Mouse (Mus musculus) erythroblast, embryonic 14.5 days (primary cell): Measurements from ENCODE around the gene Klhl5. TPM values are rescaled to one million over a fixed set of nuclear protein-coding genes. Genes with fewer than 3 reads are reported as not detected.

ENCODE experiments used
- H3K27me3 ChIP-seq: 2 replicates; pipeline ENCODE4 v1.6.1; 2012; ENCODE audit warnings: inconsistent platforms; ENCODE audit not compliant: control insufficient read depth
- H3K36me3 ChIP-seq: 2 replicates; pipeline ENCODE4 v1.6.1; 2012; ENCODE audit warnings: mild to moderate bottlenecking, inconsistent platforms; ENCODE audit not compliant: control insufficient read depth
- H3K4me1 ChIP-seq: 2 replicates; pipeline ENCODE4 v1.6.1; 2012; ENCODE audit warnings: inconsistent platforms; ENCODE audit not compliant: control insufficient read depth
- H3K4me3 ChIP-seq: replicated peaks from 2 replicates; pipeline ENCODE3; 2012; ENCODE audit warnings: moderate library complexity, mild to moderate bottlenecking, inconsistent platforms
- H3K9me3 ChIP-seq: 2 replicates; pipeline ENCODE4 v1.6.1; 2012; ENCODE audit warnings: low read length, inconsistent platforms, mixed read lengths; ENCODE audit not compliant: control insufficient read depth
- GATA1 ChIP-seq: IDR thresholded peaks from 2 replicates; pipeline ENCODE4 v1.6.1; 2012; ENCODE audit warnings: low read length, inconsistent platforms, mixed read lengths
- TAL1 ChIP-seq: IDR thresholded peaks from 3 replicates; pipeline ENCODE4 v1.6.1; 2012; ENCODE audit warnings: low read length, inconsistent platforms, mixed read lengths
- polyA plus RNA-seq: library from polyadenylated mRNA; stranded (reverse); fragments of >175 nt; gene quantifications from 2 replicates; pipeline ENCODE4 v1.2.3, GENCODE M21; 2012

Klhl5 gene
- polyA plus RNA-seq, 1 experiment, result 0.01 TPM

DNA sequence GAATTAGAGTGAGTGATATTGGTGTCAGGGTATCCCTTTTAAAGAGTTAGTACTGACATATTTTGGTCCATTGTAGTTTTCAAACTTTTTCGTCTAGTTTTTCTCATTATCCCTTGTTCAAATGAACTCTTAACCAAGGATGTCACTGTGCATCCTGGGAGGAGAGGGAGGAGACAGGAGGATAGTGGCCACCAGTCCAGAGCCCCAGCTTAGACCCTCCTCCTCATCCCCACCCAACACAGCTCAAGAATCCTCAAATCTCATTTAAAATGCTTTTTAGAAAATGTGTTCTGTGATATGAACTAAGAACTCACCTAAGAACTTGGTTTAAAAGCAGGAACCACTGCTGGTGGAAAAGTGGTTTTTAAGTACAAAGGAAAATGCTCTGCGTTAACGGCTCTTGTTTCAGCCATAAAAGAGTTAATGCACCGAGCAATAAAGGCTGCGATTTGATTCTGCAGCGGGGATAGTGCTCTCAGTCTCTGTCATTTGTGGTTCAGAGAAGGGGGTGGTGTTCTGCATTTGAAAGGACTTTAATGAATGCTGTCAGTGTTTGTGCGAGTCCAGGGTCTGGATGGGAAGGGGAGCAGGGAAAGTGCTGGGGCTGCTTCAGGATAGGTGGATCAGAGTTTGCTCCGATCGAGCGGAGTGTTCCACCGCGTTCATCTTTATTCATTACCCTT, 23.3 kb downstream of the Klhl5 start:
- Histone ChIP-seq H3K4me1 (no peaks in the 10 kb centered on the region), H3K27me3 (no peaks in the 10 kb centered on the region; the same call in 1 of the 2 replicates), H3K36me3 (no peaks in the 10 kb centered on the region), H3K4me3 (no peak overlapping the region), H3K9me3 (no peaks in the 10 kb centered on the region)
- TF ChIP-seq TAL1, result no peak
- no peak for TF ChIP-seq GATA1

DNA sequence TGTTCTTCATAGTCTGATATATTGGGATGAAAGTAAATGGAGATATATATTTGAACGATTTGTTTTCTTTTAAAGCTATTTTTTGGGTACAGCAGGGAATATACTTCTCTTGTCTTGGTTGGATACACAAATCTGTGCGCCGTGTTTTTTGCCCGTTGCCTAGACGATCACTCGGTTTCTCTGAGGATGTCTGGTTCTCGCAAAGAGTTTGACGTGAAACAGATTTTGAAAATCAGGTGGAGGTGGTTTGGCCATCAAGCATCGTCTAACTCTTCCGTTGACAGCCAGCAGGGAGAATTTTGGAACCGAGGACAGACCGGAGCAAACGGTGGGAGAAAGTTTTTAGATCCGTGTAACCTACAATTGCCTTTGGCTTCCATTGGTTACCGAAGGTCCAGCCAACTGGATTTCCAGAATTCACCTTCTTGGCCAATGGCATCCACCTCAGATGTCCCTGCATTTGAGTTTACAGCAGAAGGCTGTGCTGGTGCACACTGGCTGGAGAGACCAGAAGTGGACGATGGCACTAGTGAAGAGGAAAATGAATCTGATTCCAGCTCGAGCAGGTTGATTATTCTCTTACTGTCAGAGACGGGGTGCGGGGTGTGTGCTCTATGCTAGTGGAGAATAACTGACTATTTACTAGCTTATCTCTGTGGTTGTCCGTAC, 24.0 kb downstream of the Klhl5 start:
- Histone ChIP-seq H3K9me3 (no peaks in the 10 kb centered on the region), H3K27me3 (no peaks in the 10 kb centered on the region; the same call in 1 of the 2 replicates), H3K36me3 (no peaks in the 10 kb centered on the region), H3K4me1 (no peaks in the 10 kb centered on the region; the same call in 1 of the 2 replicates), H3K4me3 (no peak overlapping the region)
- TF ChIP-seq TAL1 (no peak), GATA1 (no peak)

DNA sequence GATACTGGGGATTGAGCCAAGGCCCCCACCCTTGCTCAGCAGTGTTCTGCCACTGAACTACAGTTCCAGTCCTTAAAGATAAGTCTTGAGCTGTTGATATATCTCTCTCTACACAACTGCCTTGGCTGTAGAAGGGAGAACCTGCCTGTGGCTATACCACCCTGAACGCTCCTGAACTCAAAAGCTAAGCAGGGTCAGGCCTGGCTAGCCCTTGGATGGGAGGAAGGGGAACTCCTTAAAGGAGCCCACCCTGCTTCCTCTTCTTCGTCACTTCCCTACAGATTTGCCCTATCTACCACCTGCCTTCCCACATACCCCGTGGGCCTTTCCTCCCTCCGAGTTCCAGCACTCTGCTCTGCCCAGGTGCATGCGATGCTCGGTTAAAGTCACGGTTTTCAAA, 28.8 kb downstream of the Klhl5 start:
- no peaks in the 10 kb centered on the region; the same call in 1 of the 2 replicates for H3K4me1 ChIP-seq
- H3K27me3 ChIP-seq, result no peaks in the 10 kb centered on the region; the same call in 1 of the 2 replicates
- no peaks in the 10 kb centered on the region for H3K36me3 ChIP-seq
- H3K9me3 ChIP-seq, result no peaks in the 10 kb centered on the region
- no peak overlapping the region for H3K4me3 ChIP-seq
- TF ChIP-seq GATA1 (no peak), TAL1 (no peak)

DNA sequence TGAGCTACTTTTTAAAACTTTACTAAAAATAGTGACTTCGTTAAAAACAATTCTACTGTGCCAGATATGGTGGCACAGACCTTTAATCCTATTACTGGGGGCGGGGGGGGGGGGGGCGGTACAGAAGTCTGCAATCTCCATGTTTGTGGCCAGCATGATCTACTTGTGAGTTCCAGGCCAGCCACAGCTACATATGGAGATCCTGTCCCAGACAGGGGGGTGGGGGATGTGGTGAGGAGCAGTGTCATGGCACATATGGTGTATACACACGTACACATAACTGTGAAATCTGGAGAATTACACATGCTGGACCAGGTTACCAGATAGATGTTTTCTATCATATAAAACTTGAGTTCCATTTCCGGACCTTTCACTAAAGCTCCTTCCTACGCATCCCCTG, 29.7 kb downstream of the Klhl5 start:
- no peak for TF ChIP-seq GATA1
- no peak for TF ChIP-seq TAL1
- Histone ChIP-seq H3K4me1 (no peaks in the 10 kb centered on the region; the same call in 1 of the 2 replicates), H3K27me3 (no peaks in the 10 kb centered on the region), H3K4me3 (no peak overlapping the region), H3K9me3 (no peaks in the 10 kb centered on the region), H3K36me3 (no peaks in the 10 kb centered on the region)

DNA sequence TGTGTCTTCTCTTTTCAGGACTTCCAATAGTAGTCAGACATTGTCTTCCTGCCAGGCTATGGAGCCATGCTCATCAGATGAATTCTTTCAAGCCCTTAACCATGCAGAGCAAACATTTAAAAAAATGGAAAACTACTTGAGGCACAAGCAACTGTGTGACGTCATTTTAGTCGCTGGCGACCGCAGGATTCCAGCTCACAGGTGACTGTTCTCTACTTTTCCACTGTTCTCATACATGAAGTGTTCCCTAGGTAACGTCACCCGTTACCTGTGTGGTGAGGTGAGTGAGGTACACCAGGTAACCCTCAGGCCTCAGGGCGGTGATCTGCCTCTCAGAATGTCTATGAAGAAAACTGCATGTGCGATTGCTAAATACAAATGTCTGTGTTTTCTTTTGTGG, 33.9 kb downstream of the Klhl5 start:
- no peaks in the 10 kb centered on the region; the same call in 1 of the 2 replicates for H3K4me1 ChIP-seq
- no peaks in the 10 kb centered on the region; the same call in 1 of the 2 replicates for H3K36me3 ChIP-seq
- no peak for TF ChIP-seq GATA1
- no peak for TF ChIP-seq TAL1
- no peaks in the 10 kb centered on the region for H3K27me3 ChIP-seq
- no peaks in the 10 kb centered on the region for H3K9me3 ChIP-seq
- no peak overlapping the region for H3K4me3 ChIP-seq

DNA sequence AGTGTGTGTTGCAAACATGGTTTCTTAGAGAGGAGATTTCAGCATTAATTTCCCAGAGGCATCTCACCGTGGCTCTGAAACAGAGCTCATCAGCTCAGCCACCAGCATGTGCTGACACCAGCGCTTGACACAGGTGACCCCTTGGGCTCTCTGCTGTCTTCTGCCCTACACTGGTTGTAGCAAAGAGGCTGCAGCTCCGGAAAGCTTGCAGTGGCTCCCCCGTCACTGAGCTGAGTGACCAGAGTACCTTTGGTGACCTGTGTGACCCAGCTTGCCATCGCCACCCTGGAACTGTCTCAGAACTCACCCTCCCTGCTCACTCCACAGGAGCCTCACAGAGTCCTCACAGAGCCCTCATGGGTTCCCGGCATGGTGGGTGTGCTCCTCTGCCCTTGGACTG, 34.9 kb downstream of the Klhl5 start:
- TF ChIP-seq GATA1 (no peak), TAL1 (no peak)
- no peaks in the 10 kb centered on the region for H3K4me1 ChIP-seq

DNA sequence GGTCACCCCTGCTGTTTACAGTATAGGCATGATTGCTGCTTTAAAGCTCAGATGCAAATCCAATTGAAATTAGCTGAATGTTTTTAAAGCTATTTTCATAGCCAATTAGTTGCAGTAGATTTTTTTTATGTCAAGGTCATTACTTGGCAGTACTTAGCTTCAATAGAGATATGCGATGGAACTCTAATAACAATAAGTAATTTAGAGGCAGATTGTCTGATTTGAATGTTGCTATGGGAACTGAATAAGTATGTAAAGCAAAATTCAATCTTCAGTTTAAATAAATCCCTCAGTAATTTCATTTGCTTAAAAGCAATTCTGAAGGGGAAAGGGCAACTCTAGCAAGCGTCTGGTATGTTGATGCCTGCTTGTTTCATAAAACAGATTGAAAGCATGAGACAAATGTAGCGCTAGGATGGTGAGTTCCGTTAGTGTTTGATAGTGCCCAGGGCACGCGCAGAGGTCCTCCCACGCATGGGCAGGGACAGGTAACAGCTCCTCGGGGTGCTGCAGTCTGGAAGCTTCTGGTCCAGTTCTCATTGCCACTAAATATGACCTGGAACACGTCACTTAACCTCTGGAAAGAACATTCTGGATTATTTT, 38.3 kb downstream of the Klhl5 start:
- no peaks in the 10 kb centered on the region for H3K4me1 ChIP-seq
- no peak for TF ChIP-seq GATA1
- TF ChIP-seq TAL1, result no peak
- no peak overlapping the region for H3K4me3 ChIP-seq
- no peaks in the 10 kb centered on the region for H3K9me3 ChIP-seq
- H3K27me3 ChIP-seq, result no peaks in the 10 kb centered on the region
- H3K36me3 ChIP-seq, result no peaks in the 10 kb centered on the region; the same call in 1 of the 2 replicates

More for the DNA sequence above, 34.9 kb downstream of the Klhl5 start:
- Histone ChIP-seq H3K9me3 (no peaks in the 10 kb centered on the region), H3K36me3 (no peaks in the 10 kb centered on the region; the same call in 1 of the 2 replicates), H3K4me3 (no peak overlapping the region), H3K27me3 (no peaks in the 10 kb centered on the region)

DNA sequence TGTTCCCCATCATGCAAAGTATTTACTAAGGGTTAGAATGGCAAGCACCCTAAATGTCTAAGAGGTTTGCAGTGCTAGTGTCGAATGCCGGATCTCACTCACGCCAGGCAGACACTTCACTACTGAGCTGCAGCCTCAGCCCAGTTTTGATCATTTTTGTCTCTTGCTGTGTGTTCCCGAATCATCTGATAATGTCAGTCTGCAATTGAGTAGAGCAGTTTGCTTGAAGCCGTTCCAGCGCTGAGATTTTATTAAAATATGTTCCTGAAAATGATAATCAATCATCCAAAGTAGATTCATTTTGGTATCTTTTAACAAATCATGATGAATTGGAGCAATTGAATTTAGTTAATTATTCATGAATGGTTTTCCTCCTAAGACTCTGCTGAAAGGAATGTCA, 39.4 kb downstream of the Klhl5 start:
- no peaks in the 10 kb centered on the region; the same call in 1 of the 2 replicates for H3K36me3 ChIP-seq
- H3K4me1 ChIP-seq, result no peaks in the 10 kb centered on the region
- no peak for TF ChIP-seq GATA1
- no peak for TF ChIP-seq TAL1
- no peak overlapping the region for H3K4me3 ChIP-seq
- H3K27me3 ChIP-seq, result no peaks in the 10 kb centered on the region
- no peaks in the 10 kb centered on the region for H3K9me3 ChIP-seq

DNA sequence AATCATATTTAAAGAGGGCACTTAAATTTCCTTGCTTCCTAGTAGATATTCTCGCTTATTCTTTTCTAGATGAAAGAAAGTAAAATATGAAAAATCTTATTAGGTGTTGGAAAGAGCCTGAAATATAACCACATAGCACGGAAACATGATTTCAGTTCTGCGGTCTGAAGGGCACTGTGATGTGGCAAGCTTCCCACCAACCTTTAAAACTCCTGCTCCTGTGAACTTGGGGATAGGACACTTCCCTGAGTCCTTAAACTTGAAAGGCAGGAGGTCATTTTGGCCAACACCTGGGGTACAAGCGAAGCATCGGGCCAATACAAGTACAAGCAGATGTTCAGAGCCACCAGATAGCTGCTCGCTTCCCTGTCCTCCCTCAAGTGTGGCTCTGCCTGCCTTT, 42.4 kb downstream of the Klhl5 start:
- no peaks in the 10 kb centered on the region for H3K27me3 ChIP-seq
- H3K36me3 ChIP-seq, result no peaks in the 10 kb centered on the region; the same call in 1 of the 2 replicates
- no peak overlapping the region for H3K4me3 ChIP-seq
- no peaks in the 10 kb centered on the region for H3K9me3 ChIP-seq
- no peaks in the 10 kb centered on the region for H3K4me1 ChIP-seq
- TF ChIP-seq TAL1, result no peak
- no peak for TF ChIP-seq GATA1
